Mouse (Mus musculus) myocyte (in vitro differentiated cells): ENCODE measurements around the gene Trim32.

Source experiments
- CEBPB ChIP-seq: IDR thresholded peaks from 2 replicates; pipeline ENCODE4 v1.6.1; 2011; ENCODE audit warnings: mild to moderate bottlenecking, moderate library complexity; ENCODE audit not compliant: poor library complexity, insufficient read depth, severe bottlenecking
- E2F4 ChIP-seq: IDR thresholded peaks from one replicate; pipeline ENCODE4 v1.6.1; 2011; ENCODE audit warnings: mild to moderate bottlenecking, control low read depth, moderate library complexity; ENCODE audit not compliant: insufficient read depth
- MAX ChIP-seq: IDR thresholded peaks from one replicate; pipeline ENCODE4 v1.6.1; 2011; ENCODE audit warnings: low read depth, mild to moderate bottlenecking, control low read depth
- MYOD1 ChIP-seq, 3 experiments: IDR thresholded peaks; one replicate each; pipeline ENCODE4 v1.6.1; 2011; ENCODE audit warnings: control low read depth in 2 of 3, low read depth in 2 of 3, mild to moderate bottlenecking in 2 of 3, moderate library complexity in 1 of 3; ENCODE audit not compliant: insufficient read length in 2 of 3, control insufficient read depth in 1 of 3
- MYOG ChIP-seq, 3 experiments: IDR thresholded peaks; one replicate each; pipeline ENCODE4 v1.6.1; 2011; ENCODE audit warnings: control low read depth in 2 of 3, low read depth in 2 of 3, mild to moderate bottlenecking in 2 of 3; ENCODE audit not compliant: insufficient read length in 2 of 3, control insufficient read depth in 1 of 3, insufficient read depth in 1 of 3
- POLR2A ChIP-seq: IDR thresholded peaks from one replicate; pipeline ENCODE4 v1.6.1; 2011; ENCODE audit warnings: low read depth, mild to moderate bottlenecking, control low read depth, moderate library complexity; ENCODE audit not compliant: insufficient read length
- POLR2AphosphoS2 ChIP-seq: IDR thresholded peaks from one replicate; pipeline ENCODE4 v1.6.1; 2011; ENCODE audit warnings: low read depth, control low read depth; ENCODE audit not compliant: insufficient read length
- REST ChIP-seq: IDR thresholded peaks from one replicate; pipeline ENCODE4 v1.6.1; 2011; ENCODE audit warnings: mild to moderate bottlenecking, control low read depth, moderate library complexity; ENCODE audit not compliant: insufficient read depth, insufficient read length
- SRF ChIP-seq: IDR thresholded peaks from one replicate; pipeline ENCODE4 v1.6.1; 2011; ENCODE audit warnings: low read depth; ENCODE audit not compliant: control insufficient read depth, insufficient read length
- TCF12 ChIP-seq: IDR thresholded peaks from one replicate; pipeline ENCODE4 v1.6.1; 2011; ENCODE audit warnings: mild to moderate bottlenecking, control low read depth; ENCODE audit not compliant: poor library complexity, insufficient read depth, severe bottlenecking
- TCF3 ChIP-seq: IDR thresholded peaks from one replicate; pipeline ENCODE4 v1.6.1; 2011; ENCODE audit warnings: low read depth, control low read depth; ENCODE audit not compliant: insufficient read length
- USF1 ChIP-seq: IDR thresholded peaks from one replicate; pipeline ENCODE4 v1.6.1; 2011; ENCODE audit warnings: low read depth, mild to moderate bottlenecking, control low read depth, moderate library complexity

- TF ChIP-seq POLR2A (no peak), USF1 (no peak), POLR2AphosphoS2 (no peak), MAX (no peak), MYOD1 (IDR thresholded peaks at IDR 0.05; ENCODE audit: control insufficient read depth in 1 of 3, insufficient read length in 2 of 3, low read depth in 2 of 3) (no peak), E2F4 (no peak), MYOG (IDR thresholded peaks at IDR 0.05; ENCODE audit: control insufficient read depth in 1 of 3, insufficient read depth in 1 of 3, insufficient read length in 2 of 3, low read depth in 2 of 3) (no peak), CEBPB (no peak), TCF3 (no peak), TCF12 (no peak), SRF (no peak), REST (no peak)
Measured at GRCm38 (mm10) chr4:65638231-65638630, 33.4 kb downstream of the Trim32 start.
